Mouse (Mus musculus) kidney, adult 2 months (tissue): ENCODE measurements at regions not wholly inside any gene's neighbourhood (a gene's known extent, or its start where the extent isn't known, plus 50 kb on each side); places are given as distances from the start of the nearest gene placed in this dataset.

Experiments
- DNase-seq: peaks from one replicate; pipeline ENCODE4 v3.0.0; 2021
- H3K27ac ChIP-seq: fragments of 200-500 bp; 2 replicates; pipeline ENCODE4 v1.5.1; 2012; ENCODE audit warnings: low read depth, low read length, control low read depth, inconsistent platforms; ENCODE audit not compliant: insufficient read depth
- H3K27me3 ChIP-seq: fragments of 200-500 bp; replicated peaks from 2 replicates; pipeline ENCODE4 v1.6.1; 2012; ENCODE audit warnings: mild to moderate bottlenecking, moderate library complexity, low read length, inconsistent platforms; ENCODE audit not compliant: control insufficient read depth, insufficient read depth
- H3K36me3 ChIP-seq: fragments of 200-500 bp; 2 replicates; pipeline ENCODE4 v1.6.1; 2012; ENCODE audit warnings: mild to moderate bottlenecking, moderate library complexity, low read length, inconsistent platforms; ENCODE audit not compliant: control insufficient read depth, insufficient read depth
- H3K4me1 ChIP-seq: fragments of 200-500 bp; 2 replicates; pipeline ENCODE4 v1.6.1; 2011; ENCODE audit warnings: low read length; ENCODE audit not compliant: control insufficient read depth, insufficient read depth
- H3K4me3 ChIP-seq: fragments of 200-500 bp; 2 replicates; pipeline ENCODE4 v1.5.1; 2011; ENCODE audit warnings: mild to moderate bottlenecking, low read depth, low read length, control low read depth; ENCODE audit not compliant: insufficient read depth
- CTCF ChIP-seq: fragments of 200-500 bp; conservative IDR thresholded peaks from 2 replicates; pipeline ENCODE4 v1.5.1; 2011; ENCODE audit warnings: low read depth, mild to moderate bottlenecking, control low read depth, low read length, moderate library complexity, mixed read lengths; ENCODE audit not compliant: insufficient read depth, insufficient read length
- POLR2A ChIP-seq: fragments of 200-500 bp; IDR thresholded peaks from one replicate; pipeline ENCODE4 v1.6.1; 2011; ENCODE audit warnings: low read depth, low read length, control low read depth
- WGBS: fragments of 180-500 bp; shearing (Covaris S2); methylation state at CpG from one replicate; pipeline ENCODE4 v1.1.7; 2018; 5-methylcytosine and 5-hydroxymethylcytosine counted together

GRCm38 (mm10) chr19:30489786-30490185, 59.7 kb downstream of the Dkk1 start:
- no peaks in the 10 kb centered on the region for H3K4me1 ChIP-seq
- H3K27me3 ChIP-seq = no peaks in the 10 kb centered on the region
- 59% methylated on average over 3 of the region's 3 CpGs for WGBS
- H3K27ac ChIP-seq = no peak overlapping the region
- no peaks in the 10 kb centered on the region for H3K36me3 ChIP-seq
- DNase-seq = no peak
- no peak overlapping the region for H3K4me3 ChIP-seq
- TF ChIP-seq POLR2A (no peak), CTCF (no peak)

GRCm38 (mm10) chr19:30490916-30491315, 58.5 kb downstream of the Dkk1 start:
- Histone ChIP-seq H3K27me3 (no peaks in the 10 kb centered on the region), H3K36me3 (no peaks in the 10 kb centered on the region), H3K4me3 (no peak overlapping the region), H3K4me1 (no peaks in the 10 kb centered on the region), H3K27ac (no peak overlapping the region)
- TF ChIP-seq POLR2A (no peak), CTCF (no peak)
- DNase-seq = no peak
- 62% methylated on average over 9 of the region's 9 CpGs for WGBS
